Mouse (Mus musculus) cerebellum, postnatal 10 days (tissue): ENCODE data around the gene Lat.
"Not testable (repeated sequence)": the region's sequence is repeated elsewhere in the genome, so short reads cannot be mapped to it uniquely, and the experiment has no call there.

Experiments used
- DNase-seq, 2 experiments: peaks; one replicate each; pipeline ENCODE4 v3.0.0; 2021; ENCODE audit warnings: mixed read lengths in 2 of 2

The Lat gene

DNA sequence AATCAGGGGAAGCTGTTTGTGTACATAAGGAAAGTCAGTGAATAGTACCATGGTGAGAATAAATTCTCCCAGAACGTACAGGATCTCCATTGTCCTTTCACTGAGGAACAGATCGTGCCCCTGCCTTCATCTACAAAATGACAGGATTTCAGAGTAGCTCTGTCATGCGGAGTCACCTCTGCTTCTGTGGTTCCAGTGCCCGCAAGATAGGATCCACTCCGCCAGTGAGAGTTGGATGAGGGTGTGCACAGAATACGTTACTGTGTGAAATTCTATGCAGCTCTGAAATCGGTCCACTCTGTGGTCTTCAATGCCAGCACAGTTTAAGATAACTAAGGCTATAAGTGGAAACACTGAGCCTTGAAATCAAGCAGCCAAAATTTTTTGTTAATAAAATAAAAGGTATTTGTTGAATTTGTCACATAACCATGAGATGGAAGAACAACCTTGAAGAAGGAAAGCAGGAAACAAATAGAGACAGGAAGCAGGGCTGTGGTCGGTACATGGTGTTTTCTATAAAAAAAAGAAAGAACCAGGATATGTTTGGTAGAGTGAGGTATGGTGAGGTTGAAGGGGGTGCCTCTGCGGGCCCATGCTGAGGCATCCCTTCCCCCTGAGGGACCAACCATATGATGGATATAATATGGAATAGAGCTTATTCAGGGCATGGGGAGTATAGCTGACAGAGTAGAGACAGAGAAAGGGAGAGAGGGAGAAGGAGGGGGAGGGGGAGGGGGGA, 39.3 kb downstream of the Lat start:
- no peak for DNase-seq

- not testable (repeated sequence) for DNase-seq
These were observed 40.5 kb downstream of the Lat start for GRCm38 (mm10) chr7:126328848-126329247.

GRCm38 (mm10) chr7:126325576-126326273, 43.6 kb downstream of the Lat start:
- not testable (repeated sequence) for DNase-seq

GRCm38 (mm10) chr7:126324791-126325190, 44.6 kb downstream of the Lat start:
- no peak for DNase-seq

- DNase-seq, result peak; percentile 86 to 91
These were observed 45.6 kb downstream of the Lat start for GRCm38 (mm10) chr7:126323729-126324128.

DNA sequence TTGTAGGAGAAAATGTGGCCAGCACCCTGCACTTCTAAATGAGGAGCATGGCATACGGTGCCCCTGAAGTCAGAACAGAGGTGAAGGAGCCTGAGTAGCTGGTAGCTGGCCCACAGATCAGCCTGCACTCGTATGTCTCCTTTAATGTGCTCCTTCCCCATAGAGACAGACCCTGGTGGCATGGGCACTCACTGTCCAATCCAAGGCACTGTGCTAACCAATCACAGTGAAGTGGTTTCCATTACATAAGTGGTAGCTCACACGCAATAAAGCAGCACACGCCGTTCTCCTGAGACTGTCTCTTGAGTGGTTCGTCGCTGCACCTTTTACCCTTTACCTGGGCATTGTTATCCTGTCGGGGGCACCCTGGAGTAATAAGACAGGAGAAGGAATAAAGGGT, 55.1 kb downstream of the Lat start:
- no peak for DNase-seq
